Mouse (Mus musculus): Measurements from ENCODE around the gene Ldlrap1. TPM values are rescaled to one million over a fixed set of nuclear protein-coding genes. Genes with fewer than 3 reads are reported as not detected.

The Ldlrap1 gene
- polyA plus RNA-seq, 1 experiment = 1.7 TPM

DNA sequence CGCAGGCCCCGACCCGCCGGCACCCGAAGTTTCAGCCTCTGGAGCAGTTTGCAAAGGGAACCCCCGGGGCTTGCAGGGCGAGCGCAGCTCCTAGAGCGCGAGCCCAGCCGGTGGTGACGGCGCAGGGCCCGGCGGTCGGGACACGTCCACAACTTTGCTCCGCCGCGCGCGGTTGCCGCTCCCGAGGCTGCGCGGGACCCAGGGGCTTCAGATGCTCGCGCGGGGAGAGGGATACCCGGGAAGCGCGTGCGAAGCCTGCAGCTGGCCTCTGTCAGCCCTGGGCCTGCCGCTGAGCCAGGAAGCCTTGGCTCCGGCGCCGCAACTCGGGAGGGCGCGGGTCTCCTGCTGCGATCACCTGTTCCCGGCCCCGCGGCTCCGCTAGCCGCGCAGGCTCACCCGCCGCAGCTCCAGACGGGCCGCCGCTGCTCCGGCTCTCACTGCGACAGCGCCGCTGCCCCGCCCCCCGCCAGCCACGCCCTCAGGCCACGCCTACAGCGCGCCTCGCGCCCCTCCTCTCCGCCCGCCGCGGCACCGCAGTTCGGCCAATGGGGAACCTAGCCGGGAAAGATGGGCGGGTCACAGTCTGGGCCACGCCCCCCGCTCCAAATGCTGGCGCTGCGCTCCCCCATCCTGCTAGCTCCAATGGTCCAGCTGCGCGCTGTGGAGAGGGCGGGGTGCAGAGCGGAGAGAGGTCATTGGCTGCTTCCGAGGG lies 63.8 kb downstream of the Ldlrap1 start, which contains the start of gene Man1c1:
Man1c1 (minus strand) TSS at position 456 of the 712 bp plus-strand sequence.
- TF ChIP-seq CTCF (IDR thresholded peaks at IDR 0.05; ENCODE audit: control insufficient read depth, insufficient read depth, insufficient replicate concordance, low read depth, low read length) = no peak
- peak; percentile 45; the same call in 1 of the 2 replicates for TF ChIP-seq POLR2A (IDR thresholded peaks at IDR 0.05; ENCODE audit: control insufficient read depth, low read depth, low read length)
- Histone ChIP-seq H3K36me3 (ENCODE audit: control insufficient read depth, insufficient read depth, low read length) (no peaks in the 10 kb centered on the region), H3K4me1 (ENCODE audit: control insufficient read depth, insufficient read depth, low read length) (peaks cover 15% of the 10 kb centered on the region), H3K4me3 (ENCODE audit: control insufficient read depth, low read depth, low read length) (peak within 1 kb of the TSS; percentile 89), H3K27ac (ENCODE audit: control insufficient read depth, insufficient read depth, low read depth, low read length) (no peak within 1 kb of the TSS; the same call in 1 of the 2 replicates), H3K27me3 (ENCODE audit: control insufficient read depth, insufficient read depth, low read length) (no peaks in the 10 kb centered on the region)

- H3K4me1 ChIP-seq (ENCODE audit: control insufficient read depth, insufficient read depth, low read length) = peaks cover 15% of the 10 kb centered on the region
- no peak for TF ChIP-seq POLR2A (IDR thresholded peaks at IDR 0.05; ENCODE audit: control insufficient read depth, low read depth, low read length)
- TF ChIP-seq CTCF (IDR thresholded peaks at IDR 0.05; ENCODE audit: control insufficient read depth, insufficient read depth, insufficient replicate concordance, low read depth, low read length) = no peak
- H3K27me3 ChIP-seq (ENCODE audit: control insufficient read depth, insufficient read depth, low read length) = no peaks in the 10 kb centered on the region
- no peaks in the 10 kb centered on the region for H3K36me3 ChIP-seq (ENCODE audit: control insufficient read depth, insufficient read depth, low read length)
- no peak overlapping the region; the same call in 1 of the 2 replicates for H3K27ac ChIP-seq (ENCODE audit: control insufficient read depth, insufficient read depth, low read depth, low read length)
- H3K4me3 ChIP-seq (ENCODE audit: control insufficient read depth, low read depth, low read length) = peak overlapping the region; percentile 89
Measured at GRCm38 (mm10) chr4:134702981-134703834, 64.6 kb downstream of the Ldlrap1 start.

DNA sequence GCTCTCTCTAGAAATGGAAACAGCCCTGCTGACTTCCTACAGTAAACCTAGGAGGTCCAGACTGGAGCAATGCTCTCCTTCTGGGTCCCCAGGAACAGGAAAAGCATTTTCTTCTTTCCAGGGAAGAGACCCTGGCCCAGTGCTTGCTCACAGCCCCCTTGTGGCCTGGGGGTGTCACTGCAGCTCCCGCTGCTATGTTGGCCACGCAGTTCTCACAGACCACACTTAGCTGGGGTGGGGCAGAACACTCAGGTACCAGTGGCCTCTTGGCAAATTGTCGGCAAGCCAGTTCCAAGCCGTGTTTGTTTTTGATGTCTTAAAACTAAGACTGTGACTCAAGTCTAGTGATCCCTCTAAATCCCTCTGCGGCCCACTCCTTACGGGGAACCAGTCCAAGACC lies 65.9 kb downstream of the Ldlrap1 start:
- H3K4me1 ChIP-seq (ENCODE audit: control insufficient read depth, insufficient read depth, low read length) = peaks cover 15% of the 10 kb centered on the region
- H3K27ac ChIP-seq (ENCODE audit: control insufficient read depth, insufficient read depth, low read depth, low read length) = no peak overlapping the region
- no peaks in the 10 kb centered on the region for H3K27me3 ChIP-seq (ENCODE audit: control insufficient read depth, insufficient read depth, low read length)
- TF ChIP-seq CTCF (IDR thresholded peaks at IDR 0.05; ENCODE audit: control insufficient read depth, insufficient read depth, insufficient replicate concordance, low read depth, low read length) (peak; percentile 91; the same call in 1 of the 2 replicates), POLR2A (IDR thresholded peaks at IDR 0.05; ENCODE audit: control insufficient read depth, low read depth, low read length) (no peak)
- no peak overlapping the region; the same call in 1 of the 2 replicates for H3K4me3 ChIP-seq (ENCODE audit: control insufficient read depth, low read depth, low read length)
- no peaks in the 10 kb centered on the region for H3K36me3 ChIP-seq (ENCODE audit: control insufficient read depth, insufficient read depth, low read length)

GRCm38 (mm10) chr4:134700911-134701310 lies 66.9 kb downstream of the Ldlrap1 start:
- Histone ChIP-seq H3K4me3 (ENCODE audit: control insufficient read depth, low read depth, low read length) (no peak overlapping the region), H3K27me3 (ENCODE audit: control insufficient read depth, insufficient read depth, low read length) (no peaks in the 10 kb centered on the region), H3K27ac (ENCODE audit: control insufficient read depth, insufficient read depth, low read depth, low read length) (no peak overlapping the region), H3K36me3 (ENCODE audit: control insufficient read depth, insufficient read depth, low read length) (no peaks in the 10 kb centered on the region), H3K4me1 (ENCODE audit: control insufficient read depth, insufficient read depth, low read length) (peaks cover 15% of the 10 kb centered on the region)
- no peak for TF ChIP-seq POLR2A (IDR thresholded peaks at IDR 0.05; ENCODE audit: control insufficient read depth, low read depth, low read length)
- no peak for TF ChIP-seq CTCF (IDR thresholded peaks at IDR 0.05; ENCODE audit: control insufficient read depth, insufficient read depth, insufficient replicate concordance, low read depth, low read length)

DNA sequence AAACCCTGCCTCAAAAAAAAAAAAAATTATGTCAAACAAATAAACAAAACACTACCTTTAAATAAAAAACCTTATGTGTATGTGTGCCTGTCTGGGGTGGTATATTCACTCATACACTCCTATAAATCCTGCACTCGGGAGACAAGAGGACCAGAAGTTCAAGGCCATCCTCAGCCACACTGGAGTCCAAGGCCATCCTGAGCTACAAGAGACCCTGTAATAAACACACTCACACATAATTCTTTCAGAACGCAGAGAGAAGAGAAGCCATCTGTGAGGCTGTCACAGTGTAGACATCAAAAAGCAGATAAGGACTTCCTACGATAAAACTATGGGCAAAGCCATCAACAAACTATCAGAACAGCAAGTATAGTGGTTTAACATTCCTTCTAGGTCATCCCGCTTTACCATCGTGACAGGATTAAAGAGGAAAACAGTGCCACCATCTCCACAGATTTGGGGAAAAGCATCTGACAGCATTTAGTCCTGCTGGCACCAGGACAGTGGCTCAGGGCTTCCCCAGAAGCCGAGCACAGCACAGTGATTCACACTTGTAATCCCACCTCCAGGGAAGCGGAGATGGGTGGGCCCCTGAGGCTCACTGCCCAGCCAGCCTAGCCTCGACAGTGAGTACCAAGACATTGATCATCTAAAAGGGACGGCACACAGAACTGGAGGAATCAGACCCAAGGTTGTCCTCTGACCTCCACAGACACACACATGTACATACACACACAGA lies 74.5 kb downstream of the Ldlrap1 start:
- no peaks in the 10 kb centered on the region for H3K4me1 ChIP-seq (ENCODE audit: control insufficient read depth, insufficient read depth, low read length)
- H3K36me3 ChIP-seq (ENCODE audit: control insufficient read depth, insufficient read depth, low read length) = no peaks in the 10 kb centered on the region
- H3K4me3 ChIP-seq (ENCODE audit: control insufficient read depth, low read depth, low read length) = no peak overlapping the region
- no peak for TF ChIP-seq CTCF (IDR thresholded peaks at IDR 0.05; ENCODE audit: control insufficient read depth, insufficient read depth, insufficient replicate concordance, low read depth, low read length)
- TF ChIP-seq POLR2A (IDR thresholded peaks at IDR 0.05; ENCODE audit: control insufficient read depth, low read depth, low read length) = no peak
- H3K27ac ChIP-seq (ENCODE audit: control insufficient read depth, insufficient read depth, low read depth, low read length) = no peak overlapping the region
- no peaks in the 10 kb centered on the region for H3K27me3 ChIP-seq (ENCODE audit: control insufficient read depth, insufficient read depth, low read length)

DNA sequence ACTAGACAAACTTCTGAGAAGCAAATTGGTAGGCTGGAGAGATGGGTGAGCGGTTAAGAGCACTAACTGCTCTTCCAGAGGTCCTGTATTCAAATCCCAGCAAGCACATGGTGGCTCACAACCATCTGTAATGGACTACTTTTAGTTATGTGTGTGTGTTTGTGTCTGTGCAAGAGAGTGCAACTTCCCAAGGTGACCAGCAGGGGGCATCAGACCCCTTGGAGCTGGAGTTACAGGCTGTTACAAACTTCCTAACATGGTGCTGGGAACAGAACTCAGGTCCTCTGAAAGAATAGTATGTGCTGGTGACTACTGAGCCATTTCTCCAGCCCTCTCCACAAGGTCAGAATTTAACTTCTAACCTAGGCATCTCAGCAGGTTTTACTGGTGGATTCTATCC lies 75.4 kb downstream of the Ldlrap1 start:
- TF ChIP-seq POLR2A (IDR thresholded peaks at IDR 0.05; ENCODE audit: control insufficient read depth, low read depth, low read length) (no peak), CTCF (IDR thresholded peaks at IDR 0.05; ENCODE audit: control insufficient read depth, insufficient read depth, insufficient replicate concordance, low read depth, low read length) (peak; percentile 64; the same call in 1 of the 2 replicates)
- Histone ChIP-seq H3K4me1 (ENCODE audit: control insufficient read depth, insufficient read depth, low read length) (peaks cover 2% of the 10 kb centered on the region; the same call in 1 of the 2 replicates), H3K36me3 (ENCODE audit: control insufficient read depth, insufficient read depth, low read length) (no peaks in the 10 kb centered on the region)

More for the DNA sequence above, 75.4 kb downstream of the Ldlrap1 start:
- H3K27me3 ChIP-seq (ENCODE audit: control insufficient read depth, insufficient read depth, low read length) = no peaks in the 10 kb centered on the region
- H3K4me3 ChIP-seq (ENCODE audit: control insufficient read depth, low read depth, low read length) = no peak overlapping the region
- no peak overlapping the region for H3K27ac ChIP-seq (ENCODE audit: control insufficient read depth, insufficient read depth, low read depth, low read length)

Other genes starting within 250 kb of the Ldlrap1 start
- gene Mtfr1l, start 232.6 kb downstream of the Ldlrap1 start, polyA plus RNA-seq (2012; rRNA removed) = 286 and 306 TPM in 2 replicates
- 1.4 and 1.6 TPM in 2 replicates for gene Selenon, start 215.9 kb downstream of the Ldlrap1 start, polyA plus RNA-seq (2012; rRNA removed)
- gene Man1c1, start 63.7 kb downstream of the Ldlrap1 start, polyA plus RNA-seq (2012; rRNA removed) = 0.87 and 0.95 TPM in 2 replicates
- gene Maco1, start 85.3 kb upstream of the Ldlrap1 start, polyA plus RNA-seq (2012; rRNA removed) = 14.6 and 15.7 TPM in 2 replicates
- gene Rhd, start 96.5 kb upstream of the Ldlrap1 start, polyA plus RNA-seq (2012; rRNA removed) = 0.97 and 1.6 TPM in 2 replicates
- gene Tmem50a, start 147.0 kb upstream of the Ldlrap1 start, polyA plus RNA-seq (2012; rRNA removed) = 19.5 and 23.0 TPM in 2 replicates
- 145 and 148 TPM in 2 replicates for gene Rsrp1, start 155.6 kb upstream of the Ldlrap1 start, polyA plus RNA-seq (2012; rRNA removed)
- gene Syf2, start 162.9 kb upstream of the Ldlrap1 start, polyA plus RNA-seq (2012; rRNA removed) = 22.0 and 24.3 TPM in 2 replicates

Data from testis, adult 2 months (tissue).